Mouse (Mus musculus): Measurements from ENCODE around the gene Ywhab. TPM values are rescaled to one million over a fixed set of nuclear protein-coding genes. Genes with fewer than 3 reads are reported as not detected.

Gene Ywhab
- total and polyA plus RNA-seq, 3 experiments, result 26.8 to 73.1 (median 71.9) TPM

DNA sequence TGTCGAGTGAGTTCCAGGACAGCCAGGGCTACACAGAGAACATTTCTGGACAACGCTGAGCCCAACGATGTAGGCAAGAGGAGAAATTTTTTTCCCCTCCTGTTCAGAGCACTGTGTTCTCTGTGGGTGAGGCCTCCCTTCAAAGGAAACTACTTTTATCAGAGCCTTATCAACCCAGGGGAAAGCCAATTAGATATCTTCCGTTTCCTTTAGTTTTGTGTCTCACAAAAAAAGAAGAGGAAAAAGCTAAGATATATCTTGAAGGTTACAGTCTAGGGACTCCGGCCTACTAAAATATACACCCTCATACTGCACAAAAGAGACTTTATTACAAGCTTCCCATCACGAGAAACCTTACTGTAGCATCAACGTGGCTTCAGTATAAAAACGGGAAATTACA lies 7.5 kb upstream of the Ywhab start:
- Histone ChIP-seq H3K36me3 (ENCODE audit: control insufficient read depth, insufficient read depth, low read length) (no peaks in the 10 kb centered on the region), H3K4me3 (no peak overlapping the region), H3K4me1 (ENCODE audit: control insufficient read depth, insufficient read depth, low read length) (peaks cover 2% of the 10 kb centered on the region; the same call in 1 of the 2 replicates), H3K9ac (ENCODE audit: low read depth, low read length) (no peak overlapping the region), H3K27ac (no peak overlapping the region), H3K27me3 (ENCODE audit: control insufficient read depth, insufficient read depth, low read length) (no peaks in the 10 kb centered on the region), H3K79me2 (replicated peaks; ENCODE audit: control insufficient read depth, insufficient read depth, low read length) (no peaks in the 10 kb centered on the region)
- WGBS, result 37% methylated on average over 8 of the region's 8 CpGs
- intact Hi-C loops (cut with DNase I), result no loop called here
- no peak for TF ChIP-seq CTCF (IDR thresholded peaks at IDR 0.05)
- TF ChIP-seq POLR2A (IDR thresholded peaks at IDR 0.05; ENCODE audit: insufficient read depth, low read depth, low read length), result no peak
- TF ChIP-seq EP300 (IDR thresholded peaks at IDR 0.05; ENCODE audit: insufficient read depth, low read depth, low read length), result no peak
- no peak for DNase-seq

DNA sequence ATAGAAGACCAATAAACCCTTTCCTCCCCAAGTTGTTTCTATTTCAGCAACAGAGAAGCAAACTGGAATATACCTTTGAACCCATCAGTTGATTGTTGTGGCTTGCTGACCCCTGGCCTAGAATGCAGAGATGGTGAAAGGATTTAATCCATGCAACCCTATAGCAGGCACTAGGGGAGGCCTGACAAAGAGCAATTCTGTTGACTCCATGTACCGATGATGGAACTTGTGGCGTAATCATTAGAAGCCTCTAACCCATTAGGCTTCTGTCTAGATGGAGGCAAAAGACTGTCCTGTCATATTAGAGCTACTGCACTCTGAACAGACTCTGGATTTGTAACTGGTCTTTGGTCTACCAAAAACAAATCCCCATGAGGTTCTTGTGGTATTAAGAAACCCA lies 1.9 kb upstream of the Ywhab start:
- Histone ChIP-seq H3K27me3 (ENCODE audit: control insufficient read depth, insufficient read depth, low read length) (no peaks in the 10 kb centered on the region), H3K9ac (ENCODE audit: low read depth, low read length) (no peak overlapping the region), H3K27ac (no peak overlapping the region), H3K4me3 (no peak overlapping the region), H3K79me2 (replicated peaks; ENCODE audit: control insufficient read depth, insufficient read depth, low read length) (peaks cover 8% of the 10 kb centered on the region), H3K36me3 (ENCODE audit: control insufficient read depth, insufficient read depth, low read length) (peaks cover 16% of the 10 kb centered on the region), H3K4me1 (ENCODE audit: control insufficient read depth, insufficient read depth, low read length) (peaks cover 9% of the 10 kb centered on the region)
- no peak for DNase-seq
- WGBS, result 95% methylated on average over 2 of the region's 2 CpGs
- intact Hi-C loops (cut with DNase I), result loop anchor here (5.0 kb wide), 1 partner anchor 79 kb away; the partner anchor contains the start of genes Stk4 and Tomm34
- no peak for TF ChIP-seq EP300 (IDR thresholded peaks at IDR 0.05; ENCODE audit: insufficient read depth, low read depth, low read length)
- TF ChIP-seq POLR2A (IDR thresholded peaks at IDR 0.05; ENCODE audit: insufficient read depth, low read depth, low read length), result no peak
- TF ChIP-seq CTCF (IDR thresholded peaks at IDR 0.05), result no peak

DNA sequence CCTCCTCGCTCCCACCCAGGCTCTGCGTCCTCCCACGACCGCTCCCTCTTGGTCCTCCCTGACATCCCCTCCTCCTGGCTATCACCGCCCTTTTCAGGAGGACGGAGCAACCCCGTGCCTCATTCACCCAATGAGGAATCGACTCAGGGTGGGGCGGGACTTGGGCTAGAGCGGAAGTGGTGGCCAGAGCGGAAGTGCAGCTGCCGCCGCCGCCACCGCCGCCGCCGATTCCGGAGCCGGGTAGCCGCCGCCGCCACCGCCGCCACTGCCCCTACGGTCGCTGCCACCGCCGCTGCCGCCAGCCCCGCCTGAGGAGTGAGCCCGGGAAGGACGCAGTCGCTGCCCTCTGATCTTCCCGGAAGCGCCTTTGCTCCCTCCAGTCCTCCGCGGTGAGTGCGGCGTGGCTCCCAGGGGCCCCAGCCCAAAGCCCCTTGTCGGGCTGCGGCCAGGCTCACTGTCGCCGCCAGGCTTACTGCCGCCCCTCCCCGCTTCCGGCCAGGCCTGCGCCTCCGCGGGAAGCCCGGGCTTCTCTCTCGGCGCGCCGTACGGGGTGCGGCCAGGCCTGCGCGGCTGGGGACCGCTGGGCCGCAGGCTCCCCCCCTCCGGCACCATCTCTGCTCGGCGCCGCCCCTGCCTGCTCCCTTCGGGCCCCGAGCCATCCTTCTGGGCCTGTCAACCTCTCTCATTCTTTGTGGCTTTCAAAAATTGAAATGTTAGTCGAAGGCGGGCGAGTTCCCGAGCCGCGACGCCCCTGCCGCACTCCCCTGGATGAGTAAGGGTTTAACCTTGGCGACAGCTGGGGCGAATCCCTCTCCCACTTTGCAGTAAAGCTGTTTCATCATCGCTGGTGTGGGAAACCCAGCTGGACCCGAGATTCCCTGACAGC lies 460 bp downstream of the Ywhab start:
- peak overlapping the region; percentile 90 for H3K4me3 ChIP-seq
- WGBS, result under 1% methylated on average over 76 of the region's 79 CpGs
- H3K9ac ChIP-seq (ENCODE audit: low read depth, low read length), result peak overlapping the region; percentile 99
- intact Hi-C loops (cut with DNase I), result loop anchor here (5.0 kb wide), 1 partner anchor 77 kb away; the partner anchor contains the start of genes Stk4 and Tomm34
- peak overlapping the region; percentile 96 for H3K27ac ChIP-seq
- DNase-seq, result peak in 1 of 2 experiments; percentile 92
- H3K27me3 ChIP-seq (ENCODE audit: control insufficient read depth, insufficient read depth, low read length), result no peaks in the 10 kb centered on the region
- H3K36me3 ChIP-seq (ENCODE audit: control insufficient read depth, insufficient read depth, low read length), result peaks cover 27% of the 10 kb centered on the region
- H3K79me2 ChIP-seq (replicated peaks; ENCODE audit: control insufficient read depth, insufficient read depth, low read length), result peaks cover 10% of the 10 kb centered on the region
- peaks cover 14% of the 10 kb centered on the region for H3K4me1 ChIP-seq (ENCODE audit: control insufficient read depth, insufficient read depth, low read length)
- 0 out of 2 replicates have a peak, but pooled peaks have one; percentile 35 for TF ChIP-seq POLR2A (IDR thresholded peaks at IDR 0.05; ENCODE audit: insufficient read depth, low read depth, low read length)
- TF ChIP-seq CTCF (IDR thresholded peaks at IDR 0.05), result 0 out of 2 replicates have a peak, but pooled peaks have one; percentile 9
- peak; percentile 77; the same call in 1 of the 2 replicates for TF ChIP-seq EP300 (IDR thresholded peaks at IDR 0.05; ENCODE audit: insufficient read depth, low read depth, low read length)

DNA sequence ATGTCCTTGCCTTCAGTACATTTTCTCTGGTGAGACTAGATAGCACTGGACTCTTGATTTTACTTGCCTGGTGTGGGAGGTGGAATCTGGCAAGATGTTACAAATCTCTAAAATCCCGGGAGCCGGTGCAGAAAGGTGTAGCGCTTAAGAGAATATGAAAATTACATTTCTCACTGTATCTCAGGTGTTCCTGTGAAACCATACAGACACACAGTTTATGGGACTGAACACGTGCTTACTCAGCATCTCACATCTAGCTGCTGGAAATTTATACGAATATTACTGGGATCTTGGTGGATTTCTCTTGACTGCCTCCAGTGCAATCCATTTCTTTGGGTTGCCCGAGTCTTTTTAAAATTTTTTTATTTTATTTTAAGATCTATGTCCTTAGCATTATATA lies 1.5 kb downstream of the Ywhab start:
- intact Hi-C loops (cut with DNase I), result no loop called here
- no peak for DNase-seq
- Histone ChIP-seq H3K4me1 (ENCODE audit: control insufficient read depth, insufficient read depth, low read length) (peaks cover 18% of the 10 kb centered on the region), H3K27me3 (ENCODE audit: control insufficient read depth, insufficient read depth, low read length) (no peaks in the 10 kb centered on the region), H3K36me3 (ENCODE audit: control insufficient read depth, insufficient read depth, low read length) (peaks cover 29% of the 10 kb centered on the region), H3K79me2 (replicated peaks; ENCODE audit: control insufficient read depth, insufficient read depth, low read length) (peaks cover 12% of the 10 kb centered on the region), H3K27ac (no peak overlapping the region; the same call in 1 of the 2 replicates), H3K4me3 (peak overlapping the region; percentile 90), H3K9ac (ENCODE audit: low read depth, low read length) (peak overlapping the region; percentile 9; the same call in 1 of the 2 replicates)
- 34% methylated on average over 6 of the region's 6 CpGs for WGBS
- TF ChIP-seq POLR2A (IDR thresholded peaks at IDR 0.05; ENCODE audit: insufficient read depth, low read depth, low read length) (no peak), CTCF (IDR thresholded peaks at IDR 0.05) (no peak), EP300 (IDR thresholded peaks at IDR 0.05; ENCODE audit: insufficient read depth, low read depth, low read length) (no peak)

DNA sequence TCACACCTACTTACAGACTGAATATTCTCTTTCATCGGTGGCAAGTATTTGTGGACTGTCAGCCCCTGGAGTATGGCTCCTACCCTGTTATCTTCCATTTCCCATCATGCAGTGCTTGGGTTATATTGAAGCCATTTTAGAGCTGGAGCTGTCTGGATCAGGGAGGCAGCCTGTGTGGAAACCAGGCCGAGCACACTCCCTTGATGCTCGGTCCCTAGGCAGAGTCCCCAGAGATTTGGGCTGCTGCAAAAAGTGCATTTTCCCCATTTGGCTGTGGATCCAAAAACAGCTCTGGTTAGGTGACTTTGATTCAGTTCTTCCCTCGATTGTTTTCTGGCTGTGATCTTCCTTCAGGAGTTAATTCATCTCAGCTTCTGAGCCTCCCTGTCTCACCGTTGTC lies 2.1 kb downstream of the Ywhab start:
- peaks cover 31% of the 10 kb centered on the region for H3K36me3 ChIP-seq (ENCODE audit: control insufficient read depth, insufficient read depth, low read length)
- 24% methylated on average over 5 of the region's 5 CpGs for WGBS
- peak overlapping the region; percentile 31; the same call in 1 of the 2 replicates for H3K9ac ChIP-seq (ENCODE audit: low read depth, low read length)
- peak in 1 of 2 experiments; percentile 17 for DNase-seq
- H3K27ac ChIP-seq, result no peak overlapping the region
- H3K27me3 ChIP-seq (ENCODE audit: control insufficient read depth, insufficient read depth, low read length), result no peaks in the 10 kb centered on the region
- H3K79me2 ChIP-seq (replicated peaks; ENCODE audit: control insufficient read depth, insufficient read depth, low read length), result peaks cover 14% of the 10 kb centered on the region
- no peak overlapping the region for H3K4me3 ChIP-seq
- TF ChIP-seq CTCF (IDR thresholded peaks at IDR 0.05) (no peak), EP300 (IDR thresholded peaks at IDR 0.05; ENCODE audit: insufficient read depth, low read depth, low read length) (no peak)
- peaks cover 21% of the 10 kb centered on the region for H3K4me1 ChIP-seq (ENCODE audit: control insufficient read depth, insufficient read depth, low read length)
- intact Hi-C loops (cut with DNase I), result no loop called here

DNA sequence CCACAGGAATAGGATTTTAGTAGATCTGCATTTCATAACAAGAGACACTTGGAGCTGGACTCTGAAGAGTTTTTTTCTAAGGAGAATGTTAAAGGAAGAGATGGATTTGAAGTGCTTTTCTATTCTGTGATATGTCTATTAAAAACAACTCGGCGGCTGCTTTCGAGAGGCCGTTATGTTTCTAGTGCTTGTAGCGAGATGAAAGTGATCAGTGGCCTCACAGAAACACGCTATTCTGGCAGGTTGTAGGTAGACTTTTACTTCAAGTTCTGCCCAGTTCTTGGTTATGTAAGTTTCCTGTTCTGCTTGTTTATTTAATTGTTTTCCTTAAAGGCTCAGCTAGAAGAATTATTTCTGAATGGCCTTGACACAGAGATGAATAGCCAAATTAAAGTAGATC lies 4.2 kb downstream of the Ywhab start:
- Histone ChIP-seq H3K79me2 (replicated peaks; ENCODE audit: control insufficient read depth, insufficient read depth, low read length) (peaks cover 24% of the 10 kb centered on the region), H3K27ac (no peak overlapping the region), H3K4me1 (ENCODE audit: control insufficient read depth, insufficient read depth, low read length) (peaks cover 26% of the 10 kb centered on the region), H3K9ac (ENCODE audit: low read depth, low read length) (no peak overlapping the region), H3K36me3 (ENCODE audit: control insufficient read depth, insufficient read depth, low read length) (peaks cover 34% of the 10 kb centered on the region), H3K27me3 (ENCODE audit: control insufficient read depth, insufficient read depth, low read length) (no peaks in the 10 kb centered on the region), H3K4me3 (no peak overlapping the region)
- TF ChIP-seq CTCF (IDR thresholded peaks at IDR 0.05) (no peak), POLR2A (IDR thresholded peaks at IDR 0.05; ENCODE audit: insufficient read depth, low read depth, low read length) (no peak), EP300 (IDR thresholded peaks at IDR 0.05; ENCODE audit: insufficient read depth, low read depth, low read length) (no peak)
- 69% methylated on average over 6 of the region's 6 CpGs for WGBS
- no peak for DNase-seq
- intact Hi-C loops (cut with DNase I), result no loop called here
